Mouse (Mus musculus) lung, postnatal 0 days (tissue): ENCODE results near the gene Nr4a1.
A peak's percentile ranks its signal among the peaks of the same experiment; 100 is the strongest.

Source experiments
- CTCF ChIP-seq: IDR thresholded peaks from 2 replicates; pipeline ENCODE4 v1.5.1; 2016; ENCODE audit warnings: antibody characterized with exemption, mild to moderate bottlenecking
- EP300 ChIP-seq: IDR thresholded peaks from 2 replicates; pipeline ENCODE4 v1.6.1; 2016; ENCODE audit warnings: antibody characterized with exemption, mild to moderate bottlenecking, control low read depth

DNA sequence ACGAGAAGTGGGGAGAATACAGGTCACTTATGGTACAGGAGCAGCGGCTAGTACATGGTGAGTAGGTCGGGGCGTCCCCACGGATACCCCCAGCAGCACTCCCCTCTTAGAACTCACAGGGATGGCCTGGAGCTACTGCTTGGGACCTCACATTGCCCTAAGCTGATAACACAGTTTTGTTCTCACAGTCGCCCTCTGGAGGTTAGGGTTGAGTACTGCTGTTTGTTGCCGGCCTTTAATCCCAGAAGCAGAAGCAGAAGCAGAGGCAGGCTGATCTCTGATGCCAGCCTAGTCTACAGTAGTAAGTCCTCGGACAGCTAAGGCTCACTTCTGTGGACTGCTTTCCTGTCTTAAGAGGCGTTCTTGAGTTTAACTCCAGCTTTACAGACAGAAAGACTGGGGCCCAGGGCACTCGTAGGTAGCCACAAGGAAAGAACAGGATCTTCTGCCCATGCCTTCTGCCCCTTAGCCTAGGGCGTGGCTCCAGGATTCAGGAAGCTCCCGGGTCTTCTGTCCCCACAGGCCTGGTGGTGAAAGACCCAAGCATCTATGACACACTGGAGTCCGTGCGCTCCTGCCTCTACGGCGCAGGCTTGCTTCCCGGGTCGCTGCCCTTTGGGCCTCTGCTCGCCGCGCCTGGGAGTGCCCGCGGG lies 22.9 kb upstream of the Nr4a1 start:
- TF ChIP-seq EP300 = no peak
- peak; percentile 72 for TF ChIP-seq CTCF
